Mouse (Mus musculus) heart, adult 8-10 months (tissue): Measurements from ENCODE around the gene Mrpl54. TPM values are rescaled to one million over a fixed set of nuclear protein-coding genes. Genes with fewer than 3 reads are reported as not detected.
"Not testable (repeated sequence)": the region's sequence is repeated elsewhere in the genome, so short reads cannot be mapped to it uniquely, and the experiment has no call there.

Source experiments
- DNase-seq: peaks from one replicate; pipeline ENCODE4 v3.0.0; 2022; ENCODE audit warnings: low spot score
- microRNA-seq: library from miRNA; unstranded; fragments of <30 nt; microRNA quantifications from one replicate; pipeline ENCODE4 v1.2.0, GENCODE M21; 2022
- total RNA-seq, 4 experiments: library from RNA; stranded (reverse); gene quantifications; 2 replicates each; pipeline ENCODE4 v1.2.4; 2022

Mrpl54 gene
- total RNA-seq, 4 experiments from 2014 or later: 105 to 124 (median 112) TPM

DNA sequence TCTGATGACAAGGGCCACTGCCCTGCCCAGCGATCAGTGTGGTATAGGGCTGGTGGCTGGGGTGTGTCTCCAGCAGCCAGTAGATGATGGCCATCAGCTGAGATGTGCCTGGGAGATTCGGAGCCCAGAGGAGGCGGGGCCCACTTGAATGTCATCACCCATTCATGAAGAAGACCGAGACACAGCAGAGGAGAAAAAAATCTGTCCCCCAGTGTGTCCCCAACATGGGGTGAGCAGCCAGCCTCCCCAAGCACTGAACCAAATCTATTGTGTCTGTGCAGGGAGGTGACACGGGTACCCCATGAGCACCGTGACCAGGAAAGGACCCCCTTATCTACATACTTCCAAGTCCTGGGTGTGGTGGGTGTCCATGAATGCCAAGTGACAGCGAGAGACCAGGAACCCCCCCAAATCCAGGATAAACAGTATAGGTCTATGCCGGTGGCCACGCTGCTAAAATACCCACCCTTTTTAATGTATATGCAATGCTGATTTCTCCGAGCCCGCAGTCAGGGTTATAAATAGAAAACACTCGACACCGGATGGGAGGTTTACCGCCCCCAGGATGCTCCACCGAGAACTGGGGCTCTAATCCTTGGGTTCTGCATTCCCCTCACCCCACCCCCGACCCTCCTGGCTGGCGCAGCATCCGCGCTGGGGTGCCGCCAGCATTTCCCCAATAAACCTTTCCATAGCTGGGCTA is 36.8 kb downstream of the Mrpl54 start:
- no peak for DNase-seq

DNA sequence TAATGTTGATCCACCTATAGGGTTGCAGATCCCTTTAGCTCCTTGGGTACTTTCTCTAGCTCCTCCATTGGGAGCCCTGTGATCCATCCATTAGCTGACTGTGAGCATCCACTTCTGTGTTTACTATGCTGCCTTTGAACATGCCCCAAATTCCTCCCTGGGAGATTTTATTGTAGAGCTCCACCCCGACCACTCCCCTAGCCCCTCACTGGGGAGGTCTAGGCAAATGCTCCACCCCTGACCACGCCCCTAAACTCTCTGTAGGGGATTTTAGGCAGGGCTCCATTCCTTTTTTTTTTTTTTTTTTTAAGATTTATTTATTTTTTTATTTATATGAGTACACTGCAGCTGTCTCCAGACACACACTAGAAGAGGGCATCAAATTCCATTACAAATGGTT is 43.0 kb downstream of the Mrpl54 start:
- DNase-seq: not testable (repeated sequence)

DNA sequence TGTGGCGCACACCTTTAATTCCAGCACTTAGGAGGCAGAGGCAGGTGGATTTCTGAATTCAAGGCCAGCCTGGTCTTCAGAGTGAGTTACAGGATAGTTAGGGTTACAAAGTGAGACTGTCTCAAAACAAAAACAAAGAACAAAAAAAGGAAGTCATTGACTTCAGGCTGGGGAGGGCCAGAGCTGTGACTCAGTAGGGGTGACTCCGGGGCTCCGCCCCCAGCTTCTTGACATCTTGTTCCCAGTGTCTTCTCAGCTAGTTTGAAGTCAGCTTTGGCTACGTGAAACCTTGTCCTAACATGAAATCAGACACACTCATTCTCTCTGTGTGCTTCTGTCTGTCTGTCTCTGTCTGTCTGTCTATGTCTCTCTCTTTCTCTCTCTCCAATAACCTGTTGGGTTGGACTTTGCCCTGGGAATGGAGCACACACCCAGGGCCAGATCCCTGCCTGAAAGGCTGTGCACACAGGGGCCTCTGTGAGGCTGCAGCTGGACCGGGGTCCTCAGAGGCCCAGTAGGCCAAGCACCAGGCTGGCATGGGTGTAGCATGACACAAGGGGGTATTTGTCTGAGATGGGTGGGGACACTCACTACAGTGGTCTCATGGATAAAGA is 45.2 kb downstream of the Mrpl54 start:
- no peak for DNase-seq

DNA sequence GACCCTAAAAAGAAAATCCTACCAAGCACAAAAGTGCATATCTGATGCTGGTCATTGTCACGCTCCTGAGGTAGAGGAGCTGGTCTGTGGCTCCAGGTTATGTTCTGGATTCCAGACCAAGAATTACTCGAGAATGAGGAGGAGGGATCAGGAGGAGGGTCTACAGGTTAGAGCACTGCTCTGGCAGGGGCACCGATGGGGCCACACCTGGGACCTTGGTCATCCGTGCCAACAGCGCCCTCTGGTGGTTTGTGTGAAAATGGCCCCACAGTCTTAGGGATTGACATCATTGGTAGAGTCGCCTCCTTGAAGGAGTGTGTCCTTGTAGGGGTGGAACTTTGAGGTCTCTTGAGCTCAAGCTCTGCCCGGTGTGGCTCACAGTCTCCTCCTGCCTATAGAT is 48.8 kb downstream of the Mrpl54 start:
- peak; percentile 38 for DNase-seq

DNA sequence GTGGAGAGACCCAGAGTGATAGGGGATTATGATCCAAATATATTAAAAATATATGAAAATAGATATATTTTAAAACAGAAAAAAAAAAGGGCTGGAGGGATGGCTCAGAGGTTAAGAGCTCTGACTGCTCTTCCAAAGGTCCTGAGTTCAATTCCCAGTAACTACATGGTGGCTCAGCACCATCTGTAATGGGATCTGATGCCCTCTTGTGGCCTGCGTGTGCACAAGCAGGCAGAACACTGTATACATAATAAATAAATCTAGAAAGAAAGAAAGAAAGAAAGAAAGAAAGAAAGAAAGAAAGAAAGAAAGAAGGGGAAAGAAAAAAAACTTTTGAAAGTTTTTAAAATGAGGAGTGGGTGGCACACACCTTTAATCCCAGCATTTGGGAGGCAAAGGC is 49.5 kb downstream of the Mrpl54 start:
- not testable (repeated sequence) for DNase-seq

DNA sequence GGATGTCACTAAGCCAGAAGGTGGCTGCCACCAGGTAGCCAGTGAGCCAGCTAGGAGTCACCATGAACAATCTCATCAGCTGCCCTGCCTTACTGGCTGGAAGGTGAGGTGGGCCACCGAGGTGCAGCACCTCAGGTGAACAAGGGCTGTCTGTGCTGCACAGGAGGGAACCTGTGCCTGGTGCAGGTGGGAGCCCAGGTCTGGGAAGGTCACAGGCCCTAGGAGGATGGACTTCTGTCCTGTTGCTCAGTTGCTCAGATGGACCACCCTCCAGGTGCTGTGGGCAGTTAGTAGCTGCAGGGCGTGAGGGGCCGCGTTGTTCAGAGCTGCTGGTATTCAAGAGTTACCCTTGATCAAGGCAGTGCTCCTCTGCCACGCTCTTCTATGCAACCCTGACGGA is 49.9 kb downstream of the Mrpl54 start:
- no peak for DNase-seq

DNA sequence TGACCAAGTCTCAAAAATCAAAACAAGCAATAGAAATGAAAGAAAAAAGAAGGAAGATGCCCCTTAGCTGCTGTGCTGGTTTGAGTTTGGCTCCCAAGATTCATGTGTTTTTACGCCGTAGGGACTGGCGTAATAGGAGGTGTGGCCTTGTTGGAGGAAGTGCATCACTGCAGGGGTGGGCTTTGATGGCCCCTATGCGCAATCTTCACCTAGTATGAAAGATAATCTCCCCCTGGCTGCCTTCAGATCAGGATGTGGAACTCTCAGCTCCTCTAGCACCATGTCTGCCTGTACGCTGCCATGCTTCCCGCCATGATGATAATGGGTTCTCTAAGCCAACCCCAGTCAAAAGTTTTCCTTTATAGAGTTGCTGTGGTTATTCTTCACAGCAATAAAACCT is 50.5 kb downstream of the Mrpl54 start:
- DNase-seq: no peak

Small RNAs within 50 kb of the gene (microRNA-seq; reads per million reads assigned to microRNA genes)
- gene Mir3057: 36.7 reads per million, percentile 45 among the genes with 10 or more reads in this experiment

Other genes starting within 250 kb of the Mrpl54 start
- gene Diras1, start 241.3 kb downstream of the Mrpl54 start, total RNA-seq: under 1 TPM in 1 of 4 experiments, not detected in 3; 0.44 TPM
- 10 to 100 TPM; 12.1 to 14.1 (median 12.7) TPM for gene Slc39a3, start 229.5 kb downstream of the Mrpl54 start, total RNA-seq
- gene Sgta, start 206.8 kb downstream of the Mrpl54 start, total RNA-seq: 100 to 1,000 TPM in 2 of 4 experiments, 10 to 100 TPM in 2; 92.0 to 102 (median 99.4) TPM
- gene Thop1, start 196.9 kb downstream of the Mrpl54 start, total RNA-seq: 10 to 100 TPM; 12.3 to 14.9 (median 13.2) TPM
- under 1 TPM in 3 of 4 experiments, not detected in 1; 0.14 to 0.53 (median 0.27) TPM for gene Creb3l3, start 168.1 kb downstream of the Mrpl54 start, total RNA-seq
- 100 to 1,000 TPM; 110 to 137 (median 130) TPM for gene Map2k2, start 161.0 kb downstream of the Mrpl54 start, total RNA-seq
- 10 to 100 TPM; 39.4 to 41.9 (median 40.7) TPM for gene Zbtb7a, start 131.7 kb downstream of the Mrpl54 start, total RNA-seq
- gene Pias4, start 99.0 kb downstream of the Mrpl54 start, total RNA-seq: 10 to 100 TPM; 16.8 to 18.6 (median 17.0) TPM
- 1,000 to 10,000 TPM; 1,076 to 1,267 (median 1,170) TPM for gene Eef2, start 90.3 kb downstream of the Mrpl54 start, total RNA-seq
- 10 to 100 TPM; 26.3 to 35.5 (median 29.8) TPM for gene Dapk3, start 83.9 kb downstream of the Mrpl54 start, total RNA-seq
- gene 4930442H23Rik, start 83.1 kb downstream of the Mrpl54 start, total RNA-seq: not detected
- 10 to 100 TPM in 1 of 4 experiments, 1 to 10 TPM in 3; 5.8 to 18.8 (median 8.2) TPM for gene Nmrk2, start 64.9 kb downstream of the Mrpl54 start, total RNA-seq
- under 1 TPM in 1 of 4 experiments, not detected in 3; 0.63 TPM for gene Atcay, start 36.1 kb downstream of the Mrpl54 start, total RNA-seq
- 1 to 10 TPM; 1.6 to 3.1 (median 2.7) TPM for gene Zfr2, start 33.8 kb downstream of the Mrpl54 start, total RNA-seq
- gene Matk, start 14.0 kb downstream of the Mrpl54 start, total RNA-seq: under 1 TPM; 0.26 to 0.75 (median 0.62) TPM
- gene Apba3, start within 50 bp of the Mrpl54 start, total RNA-seq: 100 to 1,000 TPM; 105 to 122 (median 112) TPM
- under 1 TPM in 1 of 4 experiments, not detected in 3; 0.22 TPM for gene Tjp3, start 24.6 kb upstream of the Mrpl54 start, total RNA-seq
- gene Pip5k1c, start 26.0 kb upstream of the Mrpl54 start, total RNA-seq: 10 to 100 TPM; 25.7 to 29.5 (median 26.8) TPM
- 10 to 100 TPM; 14.4 to 19.2 (median 16.3) TPM for gene Cactin, start 54.2 kb upstream of the Mrpl54 start, total RNA-seq
- 1 to 10 TPM; 2.7 to 5.4 (median 3.5) TPM for gene Tbxa2r, start 61.8 kb upstream of the Mrpl54 start, total RNA-seq
- gene Gipc3, start 76.3 kb upstream of the Mrpl54 start, total RNA-seq: 1 to 10 TPM; 4.1 to 6.6 (median 5.2) TPM
- gene Hmg20b, start 83.5 kb upstream of the Mrpl54 start, total RNA-seq: 10 to 100 TPM; 52.4 to 61.2 (median 57.1) TPM
- gene Mfsd12, start 90.6 kb upstream of the Mrpl54 start, total RNA-seq: 10 to 100 TPM in 1 of 4 experiments, 1 to 10 TPM in 3; 9.2 to 11.4 (median 9.8) TPM
- under 1 TPM in 2 of 4 experiments, not detected in 2; 0.29 to 0.66 TPM for gene 4930404N11Rik, start 98.9 kb upstream of the Mrpl54 start, total RNA-seq
- 10 to 100 TPM; 25.9 to 39.0 (median 32.2) TPM for gene Fzr1, start 111.6 kb upstream of the Mrpl54 start, total RNA-seq
- gene Dohh, start 117.5 kb upstream of the Mrpl54 start, total RNA-seq: 10 to 100 TPM; 49.1 to 55.0 (median 53.8) TPM
- gene Gm48551, start 117.5 kb upstream of the Mrpl54 start, total RNA-seq: 1 to 10 TPM in 2 of 4 experiments, under 1 TPM in 2; 0.73 to 1.3 (median 1.0) TPM
- under 1 TPM in 2 of 4 experiments, not detected in 2; 0.50 to 0.72 TPM for gene Gm48552, start 122.1 kb upstream of the Mrpl54 start, total RNA-seq
- 1 to 10 TPM; 1.4 to 2.4 (median 1.9) TPM for gene Smim24, start 126.1 kb upstream of the Mrpl54 start, total RNA-seq
- gene Nfic, start 188.7 kb upstream of the Mrpl54 start, total RNA-seq: 100 to 1,000 TPM; 100 to 132 (median 108) TPM
- gene Celf5, start 215.8 kb upstream of the Mrpl54 start, total RNA-seq: under 1 TPM in 2 of 4 experiments, not detected in 2; 0.12 to 0.29 TPM
- 10 to 100 TPM; 48.7 to 72.7 (median 66.7) TPM for gene Ncln, start 229.5 kb upstream of the Mrpl54 start, total RNA-seq
- gene S1pr4, start 233.2 kb upstream of the Mrpl54 start, total RNA-seq: 1 to 10 TPM in 2 of 4 experiments, under 1 TPM in 2; 0.88 to 1.4 (median 1.0) TPM